26 mouse cellular contexts compared by ENCODE assay signal in the genomic region with DNA sequence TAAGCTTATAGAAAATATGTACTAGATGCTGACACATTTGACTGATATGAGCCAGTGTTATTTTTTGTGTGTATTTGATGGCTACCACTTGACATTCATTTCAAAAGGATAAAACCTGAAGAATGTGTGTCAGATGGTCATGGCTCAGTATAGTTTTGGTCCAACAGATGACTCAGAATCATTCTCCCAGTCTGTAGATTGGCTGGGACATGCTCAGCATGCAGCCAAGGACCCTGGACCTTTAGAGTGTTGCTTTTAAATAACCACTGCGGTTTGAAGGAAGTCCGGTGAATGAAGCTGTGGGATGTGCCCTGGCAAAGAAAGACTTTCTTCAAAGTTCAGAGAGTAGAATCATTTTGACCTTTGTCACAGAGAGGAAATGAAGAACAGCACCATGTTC.
"Had no signal": no experiment of that assay in that cellular context is flagged by ENCODE, and none has a peak within 500 bp of the region (broad histone marks: within the 10 kb centered on the region; RNA-seq: fewer than 3 reads in every experiment).

No protein-coding gene starts in this region.

- H3K36me3 ChIP-seq: heart, embryonic 10.5 days; heart, embryonic 12.5 days; hindbrain, embryonic 10.5 days; hindbrain, embryonic 12.5 days; hindbrain, embryonic 15.5 days; limb, embryonic 10.5 days; limb, embryonic 12.5 days; liver, embryonic 13.5 days; liver, embryonic 15.5 days had no signal

- H3K4me3 ChIP-seq: gastrocnemius, adult 2 months; heart, embryonic 10.5 days; heart, embryonic 12.5 days; hindbrain, embryonic 10.5 days; hindbrain, embryonic 12.5 days; hindbrain, embryonic 15.5 days; layer of hippocampus, adult 2 months; left cerebral cortex, adult 2 months; limb, embryonic 10.5 days; limb, embryonic 12.5 days; liver, embryonic 13.5 days; liver, embryonic 15.5 days had no signal

- H3K9me3 ChIP-seq: heart, embryonic 10.5 days; heart, embryonic 12.5 days; hindbrain, embryonic 10.5 days; hindbrain, embryonic 12.5 days; hindbrain, embryonic 15.5 days; limb, embryonic 10.5 days; limb, embryonic 12.5 days; liver, embryonic 13.5 days had no signal

- H3K4me1 ChIP-seq: heart, embryonic 10.5 days; heart, embryonic 12.5 days; hindbrain, embryonic 15.5 days; limb, embryonic 10.5 days; limb, embryonic 12.5 days; liver, embryonic 13.5 days; liver, embryonic 15.5 days had no signal

- H3K27me3 ChIP-seq: heart, embryonic 12.5 days; limb, embryonic 12.5 days; liver, embryonic 13.5 days; liver, embryonic 15.5 days had no signal

- ATAC-seq: hindbrain, postnatal 0 days; intestine, postnatal 0 days had no signal

- H3K4me2 ChIP-seq: heart, embryonic 12.5 days; hindbrain, embryonic 12.5 days; hindbrain, embryonic 15.5 days; limb, embryonic 12.5 days; liver, embryonic 11.5 days; liver, embryonic 13.5 days; liver, embryonic 15.5 days had no signal

- H3K9ac ChIP-seq: heart, embryonic 12.5 days; hindbrain, embryonic 12.5 days; hindbrain, embryonic 15.5 days; limb, embryonic 12.5 days; liver, embryonic 13.5 days; liver, embryonic 15.5 days had no signal

- H3K27ac ChIP-seq: gastrocnemius, adult 2 months; heart, embryonic 10.5 days; hindbrain, embryonic 10.5 days; hindbrain, embryonic 12.5 days; hindbrain, embryonic 15.5 days; hindbrain, postnatal 0 days; layer of hippocampus, adult 2 months; left cerebral cortex, adult 2 months; limb, embryonic 10.5 days; limb, embryonic 12.5 days; liver, embryonic 13.5 days; liver, embryonic 15.5 days had no signal

- DNase-seq: gastrocnemius, adult 2 months; gastrocnemius, postnatal 10 days; gastrocnemius, postnatal 25 days; heart, adult 18-20 months; heart, postnatal 10 days; heart, postnatal 4 days; kidney, adult 18-20 months; kidney, adult 8-10 months; kidney, postnatal 10 days; kidney, postnatal 25 days; kidney, postnatal 4 days; liver; liver, embryonic 13.5 days had no signal
